Mouse (Mus musculus) spleen, adult 2 months (tissue): ENCODE data around the gene Fam76a.

Source experiments
- CTCF ChIP-seq: fragments of 200-500 bp; IDR thresholded peaks from 2 replicates; pipeline ENCODE4 v1.5.1; 2011; ENCODE audit warnings: mild to moderate bottlenecking, inconsistent platforms; ENCODE audit not compliant: insufficient read depth, insufficient read length, insufficient replicate concordance; ENCODE audit errors: extremely low read depth
- POLR2A ChIP-seq: fragments of 200-500 bp; IDR thresholded peaks from 2 replicates; pipeline ENCODE4 v1.6.1; 2011; ENCODE audit warnings: low read depth, low read length, inconsistent platforms

DNA sequence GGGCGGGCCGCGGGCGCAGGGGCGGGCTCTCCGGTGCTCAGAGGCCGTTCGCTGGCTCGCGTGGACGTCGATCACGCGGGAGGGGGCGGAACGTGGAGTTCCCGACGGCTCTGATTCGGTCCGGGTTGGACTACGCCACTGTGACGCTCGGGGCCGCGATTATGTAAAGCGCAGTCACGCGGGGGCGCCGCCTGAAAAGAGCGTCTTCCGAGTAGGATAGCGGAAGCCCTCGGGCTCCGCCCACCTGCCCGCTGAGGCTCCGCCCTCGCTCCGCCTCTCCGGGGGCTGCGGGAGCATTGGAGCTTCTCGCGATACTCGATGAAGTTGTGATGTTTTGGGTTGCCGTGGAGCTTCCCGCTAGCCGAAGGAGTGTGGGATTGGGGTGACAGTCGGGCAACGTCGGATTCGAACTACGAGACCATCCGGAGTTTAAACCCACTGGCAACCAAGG is at the start of gene Fam76a:
- TF ChIP-seq CTCF: no peak
- TF ChIP-seq POLR2A: peak; percentile 38; the same call in 1 of the 2 replicates
